Mouse (Mus musculus) c-Kit-negative CD71-positive TER-119-positive erythroid progenitor cells, embryonic 14.5 days (primary cell): ENCODE data around the gene Fads6.

Source experiments
- DNase-seq: peaks from one replicate; pipeline ENCODE4 v3.0.0-alpha.2; 2013; ENCODE audit warnings: low read depth, low spot score

The Fads6 gene

GRCm38 (mm10) chr11:115300745-115301144 is 3.3 kb upstream of the Fads6 start:
- DNase-seq: no peak

GRCm38 (mm10) chr11:115298160-115298559 is 697 bp upstream of the Fads6 start:
- no peak for DNase-seq

- no peak for DNase-seq
These were observed 822 bp downstream of the Fads6 start for GRCm38 (mm10) chr11:115296471-115297210.

GRCm38 (mm10) chr11:115295939-115296338 is 1.5 kb downstream of the Fads6 start:
- no peak for DNase-seq

GRCm38 (mm10) chr11:115292631-115293375 is 4.7 kb downstream of the Fads6 start:
- no peak for DNase-seq

- DNase-seq: no peak
These were observed 6.0 kb downstream of the Fads6 start for GRCm38 (mm10) chr11:115291503-115291902.

GRCm38 (mm10) chr11:115290919-115291318 is 6.5 kb downstream of the Fads6 start:
- DNase-seq: no peak

GRCm38 (mm10) chr11:115290314-115290713 is 7.1 kb downstream of the Fads6 start:
- DNase-seq: no peak

- no peak for DNase-seq
These were observed 7.6 kb downstream of the Fads6 start for GRCm38 (mm10) chr11:115289885-115290284.

- DNase-seq: no peak
These were observed 9.2 kb downstream of the Fads6 start for GRCm38 (mm10) chr11:115288305-115288704.

GRCm38 (mm10) chr11:115287386-115287785 is 10.1 kb downstream of the Fads6 start:
- DNase-seq: no peak

GRCm38 (mm10) chr11:115286201-115286993 is 11.1 kb downstream of the Fads6 start:
- no peak for DNase-seq

GRCm38 (mm10) chr11:115285282-115285681 is 12.2 kb downstream of the Fads6 start:
- DNase-seq: no peak

GRCm38 (mm10) chr11:115283891-115284620 is 13.4 kb downstream of the Fads6 start:
- DNase-seq: no peak

- no peak for DNase-seq
These were observed 14.0 kb downstream of the Fads6 start for GRCm38 (mm10) chr11:115283486-115283765.

- DNase-seq: no peak
These were observed 14.6 kb downstream of the Fads6 start for GRCm38 (mm10) chr11:115282723-115283485.

GRCm38 (mm10) chr11:115282295-115282694 is 15.2 kb downstream of the Fads6 start:
- DNase-seq: no peak

- DNase-seq: peak; percentile 55
These were observed 17.7 kb downstream of the Fads6 start for GRCm38 (mm10) chr11:115279726-115280125.

GRCm38 (mm10) chr11:115278176-115278575 is 19.3 kb downstream of the Fads6 start:
- no peak for DNase-seq

- DNase-seq: no peak
These were observed 19.9 kb downstream of the Fads6 start for GRCm38 (mm10) chr11:115277604-115277975.
